Mouse (Mus musculus) olfactory bulb, adult 2 months (tissue): ENCODE measurements around the gene Ubald2. TPM values are rescaled to one million over a fixed set of nuclear protein-coding genes. Genes with fewer than 3 reads are reported as not detected.
"Not testable (repeated sequence)": the region's sequence is repeated elsewhere in the genome, so short reads cannot be mapped to it uniquely, and the experiment has no call there.

ENCODE experiments used
- H3K27ac ChIP-seq: fragments of 200-500 bp; 2 replicates; pipeline ENCODE4 v1.5.1; 2012; ENCODE audit warnings: low read depth, low read length; ENCODE audit not compliant: insufficient read depth
- H3K4me1 ChIP-seq: fragments of 200-500 bp; 2 replicates; pipeline ENCODE4 v1.6.1; 2012; ENCODE audit warnings: low read length; ENCODE audit not compliant: control insufficient read depth, insufficient read depth
- H3K4me3 ChIP-seq: fragments of 200-500 bp; 2 replicates; pipeline ENCODE4 v1.5.1; 2012; ENCODE audit warnings: mild to moderate bottlenecking, low read depth, low read length, moderate library complexity; ENCODE audit not compliant: insufficient read depth
- CTCF ChIP-seq: fragments of 200-500 bp; IDR thresholded peaks from 2 replicates; pipeline ENCODE4 v1.5.1; 2012; ENCODE audit warnings: low read depth, mild to moderate bottlenecking, low read length, moderate library complexity; ENCODE audit not compliant: insufficient read depth
- POLR2A ChIP-seq: fragments of 200-500 bp; IDR thresholded peaks from 2 replicates; pipeline ENCODE4 v1.6.1; 2012; ENCODE audit warnings: mild to moderate bottlenecking, low read depth, low read length, moderate library complexity; ENCODE audit not compliant: insufficient read depth
- WGBS: fragments of 180-500 bp; shearing (Covaris S2); methylation state at CpG from one replicate; pipeline ENCODE4 v1.1.7; 2018; 5-methylcytosine and 5-hydroxymethylcytosine counted together
- polyA plus RNA-seq: library from polyadenylated mRNA; stranded (reverse); fragments of >200 nt; gene quantifications from 2 replicates; pipeline ENCODE4 v1.2.4, GENCODE M21; 2012; ENCODE audit warnings: low replicate concordance; ENCODE audit not compliant: missing spikeins, insufficient read depth, insufficient read length

Gene Ubald2
- polyA plus RNA-seq, 1 experiment, result not detected

DNA sequence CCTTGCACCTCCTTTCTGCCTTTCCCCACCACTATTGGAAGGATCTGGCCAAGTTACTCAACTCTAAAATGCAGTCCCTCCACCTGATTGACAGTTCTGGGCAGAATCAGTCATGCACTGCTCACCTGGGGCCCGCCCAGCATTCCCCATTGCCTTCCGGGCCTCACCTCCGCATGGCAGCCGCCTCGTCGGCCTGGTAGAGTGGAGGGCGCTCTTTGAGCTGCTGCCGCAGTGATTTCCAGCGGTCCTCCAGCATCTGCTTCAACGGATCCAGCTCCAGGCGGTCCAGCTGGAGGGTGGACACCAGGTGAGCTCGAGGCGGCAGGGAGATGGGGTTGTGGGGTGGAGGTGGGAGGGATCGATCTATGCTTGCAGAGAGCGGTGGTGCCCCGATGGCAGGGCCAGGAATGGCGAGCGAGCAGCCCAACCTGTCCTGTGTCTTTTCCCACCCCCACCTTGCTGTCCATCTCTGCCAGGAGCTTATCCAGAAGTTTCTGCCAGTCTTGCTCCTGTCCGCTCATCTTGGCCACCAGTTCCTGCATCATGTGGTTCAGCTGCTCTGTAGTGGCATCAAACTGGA, 12.5 kb downstream of the Ubald2 start:
- WGBS, result 15% methylated on average over 19 of the region's 19 CpGs
- H3K4me1 ChIP-seq, result peaks cover 14% of the 10 kb centered on the region
- H3K27ac ChIP-seq, result no peak overlapping the region
- no peak overlapping the region for H3K4me3 ChIP-seq
- TF ChIP-seq CTCF, result no peak
- TF ChIP-seq POLR2A, result no peak

DNA sequence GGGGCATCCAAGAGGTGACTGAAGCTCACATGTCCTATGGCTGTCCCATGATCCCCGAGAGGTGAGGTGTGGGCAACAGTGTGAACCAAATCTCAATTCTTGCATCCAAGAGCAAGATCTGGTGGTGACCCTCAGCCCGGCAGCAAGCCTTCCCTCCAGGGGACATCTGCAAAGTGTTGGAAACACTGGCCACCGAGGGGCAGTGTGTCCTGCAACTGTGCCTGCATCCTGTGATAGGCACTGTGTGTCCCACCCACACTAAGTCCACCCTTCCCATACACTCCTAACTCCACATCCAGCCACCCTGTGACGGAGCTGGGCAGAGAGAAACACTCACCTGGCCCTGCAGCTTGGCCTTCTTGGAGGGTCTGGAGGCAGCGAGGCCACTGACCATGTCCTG, 13.9 kb downstream of the Ubald2 start:
- Histone ChIP-seq H3K4me3 (no peak overlapping the region), H3K27ac (no peak overlapping the region), H3K4me1 (peaks cover 14% of the 10 kb centered on the region)
- WGBS, result 76% methylated on average over 5 of the region's 5 CpGs
- TF ChIP-seq CTCF (no peak), POLR2A (no peak)

DNA sequence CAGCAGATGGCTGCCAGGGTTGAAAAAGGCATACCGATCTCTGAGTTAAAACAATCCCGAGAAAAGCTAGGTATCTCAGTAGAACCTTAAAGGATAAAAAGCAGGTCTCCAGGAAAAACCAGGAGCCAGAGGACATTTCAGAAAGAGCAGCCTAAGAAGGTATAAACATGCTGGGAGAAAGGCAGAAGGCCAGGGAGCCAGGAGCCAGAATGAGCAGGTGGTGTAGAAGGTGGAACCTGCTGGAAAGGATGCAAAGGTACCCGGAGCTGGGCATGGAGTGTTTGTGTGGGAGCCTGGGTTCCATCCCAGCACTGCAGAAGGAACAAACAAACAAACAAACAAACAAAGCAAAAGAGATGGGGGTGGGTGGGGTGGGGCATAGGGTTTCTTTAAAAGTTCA, 15.4 kb downstream of the Ubald2 start:
- TF ChIP-seq CTCF (no peak), POLR2A (no peak)
- 93% methylated on average over 3 of the region's 3 CpGs for WGBS
- H3K4me3 ChIP-seq, result no peak overlapping the region
- no peak overlapping the region for H3K27ac ChIP-seq
- peaks cover 14% of the 10 kb centered on the region for H3K4me1 ChIP-seq

DNA sequence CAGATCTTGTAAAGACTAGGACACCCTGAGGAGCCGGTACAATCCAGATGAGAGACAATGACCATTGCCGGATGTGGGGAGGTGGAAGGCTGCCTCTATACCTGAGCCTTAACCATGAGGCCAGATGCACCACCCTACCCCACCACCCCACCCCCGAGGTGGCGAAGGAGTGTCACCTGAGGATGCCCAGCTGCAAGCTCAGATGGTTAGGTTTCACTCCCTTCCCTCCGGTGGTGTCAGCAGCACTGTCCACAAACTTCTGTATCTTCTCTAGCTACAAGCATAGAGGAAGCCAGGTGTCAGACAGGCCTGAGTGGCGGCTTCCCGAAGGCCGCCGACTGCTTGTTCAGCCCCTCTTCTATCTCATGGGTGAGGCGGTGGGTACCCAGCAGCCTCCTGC, 20.0 kb downstream of the Ubald2 start:
- H3K4me1 ChIP-seq, result no peaks in the 10 kb centered on the region
- H3K27ac ChIP-seq, result no peak overlapping the region
- WGBS, result 92% methylated on average over 10 of the region's 10 CpGs
- TF ChIP-seq CTCF, result no peak
- no peak for TF ChIP-seq POLR2A
- no peak overlapping the region for H3K4me3 ChIP-seq

DNA sequence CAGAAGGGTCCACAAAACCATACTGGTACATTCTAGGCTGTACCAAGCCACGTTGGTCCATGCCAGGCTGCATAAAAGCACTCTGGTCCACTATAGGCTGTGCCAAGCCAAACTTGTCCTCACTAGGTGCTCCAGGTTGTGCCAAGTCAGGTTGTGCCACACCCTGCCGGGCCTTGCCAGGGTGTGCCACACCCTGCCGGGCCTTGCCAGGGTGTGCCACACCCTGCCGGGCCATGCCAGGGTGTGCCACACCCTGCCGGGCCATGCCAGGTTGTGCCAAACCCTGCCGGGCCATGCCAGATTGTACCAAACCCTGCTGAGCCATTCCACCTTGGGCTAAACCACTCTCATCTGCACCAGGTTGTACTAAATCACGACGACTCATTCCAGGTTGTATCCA, 22.3 kb downstream of the Ubald2 start:
- Histone ChIP-seq H3K4me1 (no peaks in the 10 kb centered on the region), H3K4me3 (no peak overlapping the region), H3K27ac (no peak overlapping the region)
- TF ChIP-seq CTCF, result no peak
- TF ChIP-seq POLR2A, result no peak
- 91% methylated on average over 8 of the region's 8 CpGs for WGBS

DNA sequence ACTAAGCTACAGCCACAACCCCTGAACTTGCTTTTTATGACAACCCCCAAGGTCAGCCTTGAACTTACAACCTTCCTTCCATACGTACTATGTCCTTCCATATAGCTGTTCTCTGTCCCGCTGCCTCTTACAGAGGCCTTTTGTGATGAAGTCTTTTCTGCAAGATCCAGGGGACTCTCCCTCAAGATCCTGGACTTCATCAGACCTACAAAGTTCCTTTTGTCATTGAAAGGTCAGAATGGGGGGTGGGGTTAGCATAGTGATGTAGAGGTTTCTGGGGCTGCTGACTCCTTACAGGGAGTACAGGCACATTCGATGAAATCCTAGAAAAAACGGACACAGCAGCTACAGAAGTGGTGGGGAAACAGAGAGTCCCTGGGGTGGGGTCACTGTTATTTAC, 25.9 kb downstream of the Ubald2 start:
- TF ChIP-seq POLR2A, result no peak
- no peak for TF ChIP-seq CTCF
- H3K4me1 ChIP-seq, result peaks cover 8% of the 10 kb centered on the region
- 51% methylated on average over 4 of the region's 4 CpGs for WGBS
- no peak overlapping the region for H3K27ac ChIP-seq
- H3K4me3 ChIP-seq, result no peak overlapping the region

DNA sequence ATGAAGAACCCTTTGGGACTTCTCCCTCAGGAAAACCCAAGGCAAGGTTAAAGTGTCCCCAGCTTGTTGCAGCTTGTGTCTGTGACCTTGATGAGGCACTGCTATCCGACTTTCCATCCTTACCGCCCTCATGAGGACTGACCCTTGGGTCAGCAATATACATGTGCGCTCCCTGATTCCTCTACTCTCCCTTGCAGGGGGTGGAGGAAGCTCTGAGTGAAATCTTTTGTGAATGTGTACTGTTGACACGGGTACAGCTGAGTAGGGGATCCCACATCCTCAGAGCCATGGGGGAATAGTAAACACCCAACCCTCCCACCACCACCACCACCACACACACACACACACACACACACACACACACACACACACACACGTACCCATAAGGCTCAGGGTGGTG, 29.4 kb downstream of the Ubald2 start:
- no peak for TF ChIP-seq POLR2A
- no peak for TF ChIP-seq CTCF
- peaks cover 8% of the 10 kb centered on the region for H3K4me1 ChIP-seq
- no peak overlapping the region for H3K4me3 ChIP-seq
- 51% methylated on average over 5 of the region's 5 CpGs for WGBS
- H3K27ac ChIP-seq, result peak overlapping the region; percentile 48; the same call in 1 of the 2 replicates

DNA sequence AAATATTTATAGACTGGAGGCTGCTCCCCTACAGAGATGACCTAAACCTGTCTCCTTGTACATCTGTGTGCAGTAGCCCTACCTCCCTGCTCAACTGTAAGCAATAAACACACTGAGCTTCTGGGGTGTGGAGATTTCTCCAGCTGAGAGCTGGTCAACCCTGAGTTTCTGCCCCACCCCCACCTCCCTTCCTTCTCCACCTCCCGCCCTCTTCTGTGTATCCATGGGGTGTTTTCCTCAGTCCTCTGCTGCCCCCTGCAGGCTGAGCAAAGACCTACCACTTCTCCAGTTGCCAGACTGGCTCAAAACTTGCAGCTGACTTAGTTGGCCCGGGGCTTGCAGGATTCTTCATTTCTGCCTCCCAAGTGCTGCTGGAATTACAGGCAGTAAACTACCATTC, 29.9 kb downstream of the Ubald2 start:
- Histone ChIP-seq H3K4me3 (no peak overlapping the region), H3K27ac (no peak overlapping the region), H3K4me1 (peaks cover 8% of the 10 kb centered on the region)
- TF ChIP-seq CTCF, result peak; percentile 76
- TF ChIP-seq POLR2A, result no peak
- 0% methylated on average over 2 of the region's 2 CpGs for WGBS

DNA sequence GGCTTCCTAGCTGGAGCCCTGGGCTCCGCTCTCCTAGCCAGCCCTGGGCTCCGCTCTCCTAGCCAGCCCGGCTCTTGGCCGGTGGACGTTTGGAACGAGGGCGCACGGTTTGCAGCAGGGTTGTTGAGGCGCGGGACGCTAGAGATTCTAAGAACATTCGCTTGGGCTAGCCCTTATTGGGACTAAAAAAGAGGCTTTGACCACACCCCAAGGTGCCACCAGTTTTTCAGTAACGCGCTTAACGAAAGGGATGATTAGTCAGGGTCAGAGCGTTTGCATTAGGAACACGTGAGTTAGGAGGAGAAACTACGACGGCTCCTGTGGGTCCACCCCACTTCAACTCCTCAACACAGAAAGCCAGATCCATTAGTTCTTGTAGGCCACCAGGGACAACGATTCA, 32.2 kb downstream of the Ubald2 start, which contains the start of gene Qrich2:
Qrich2 (minus strand) TSS at position 101 of the 400 bp plus-strand sequence.
- Histone ChIP-seq H3K4me1 (peaks cover 21% of the 10 kb centered on the region), H3K4me3 (no peak within 1 kb of the TSS), H3K27ac (no peak within 1 kb of the TSS)
- TF ChIP-seq POLR2A (no peak), CTCF (no peak)
- WGBS, result 66% methylated on average over 20 of the region's 20 CpGs

DNA sequence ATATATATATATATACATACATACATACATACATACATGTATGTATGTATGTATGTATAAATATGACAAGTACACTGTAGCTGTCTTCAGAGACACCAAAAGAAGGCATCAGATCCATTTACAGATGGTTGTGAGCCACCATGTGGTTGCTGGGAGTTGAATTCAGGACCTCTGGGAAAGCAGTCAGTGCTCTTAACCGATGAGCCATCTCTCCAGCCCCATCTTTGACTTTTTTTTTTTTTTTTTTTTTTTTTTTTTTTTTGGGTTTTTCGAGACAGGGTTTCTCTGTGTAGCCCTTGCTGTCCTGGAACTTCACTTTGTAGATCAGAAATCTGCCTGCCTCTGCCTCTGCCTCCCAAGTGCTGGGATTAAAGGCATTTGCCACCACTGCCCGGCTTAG, 34.4 kb downstream of the Ubald2 start:
- H3K4me1 ChIP-seq, result peaks cover 16% of the 10 kb centered on the region
- not testable (repeated sequence) for H3K27ac ChIP-seq, H3K4me3 ChIP-seq
- 85% methylated on average over 3 of the region's 3 CpGs for WGBS
